Mouse (Mus musculus) CD4-positive helper T cell, adult 2 months (primary cell): Measurements from ENCODE around the gene Ksr2.

Source experiments
- DNase-seq: peaks from one replicate; pipeline ENCODE4 v3.0.0-alpha.2; 2012; ENCODE audit warnings: low read depth, missing footprints, low spot score

Ksr2 gene

DNA sequence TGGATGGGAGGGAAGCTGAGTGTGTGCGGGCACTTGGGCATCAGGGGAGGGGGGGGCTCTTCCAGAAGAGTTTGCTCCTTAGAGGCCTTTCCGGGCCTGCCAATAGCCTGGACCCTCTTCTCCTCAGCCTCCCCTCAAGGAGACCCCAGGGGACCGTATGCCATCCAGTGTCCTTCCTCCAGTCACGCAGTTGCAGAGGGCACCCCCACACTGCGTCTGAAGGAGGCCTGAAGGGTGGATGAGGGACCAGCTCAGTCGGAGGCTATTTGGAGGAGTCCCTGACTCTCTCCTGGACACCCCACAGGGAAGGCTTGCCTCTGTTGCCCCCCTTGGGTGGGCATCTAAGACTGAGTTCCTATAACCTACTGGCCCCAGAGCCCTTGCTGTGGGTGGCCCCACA, 367.4 kb downstream of the Ksr2 start:
- DNase-seq = no peak

GRCm38 (mm10) chr5:117790071-117790470, 376.3 kb downstream of the Ksr2 start:
- no peak for DNase-seq

- DNase-seq = no peak
Observed at GRCm38 (mm10) chr5:117791875-117792274, 378.1 kb downstream of the Ksr2 start.

DNA sequence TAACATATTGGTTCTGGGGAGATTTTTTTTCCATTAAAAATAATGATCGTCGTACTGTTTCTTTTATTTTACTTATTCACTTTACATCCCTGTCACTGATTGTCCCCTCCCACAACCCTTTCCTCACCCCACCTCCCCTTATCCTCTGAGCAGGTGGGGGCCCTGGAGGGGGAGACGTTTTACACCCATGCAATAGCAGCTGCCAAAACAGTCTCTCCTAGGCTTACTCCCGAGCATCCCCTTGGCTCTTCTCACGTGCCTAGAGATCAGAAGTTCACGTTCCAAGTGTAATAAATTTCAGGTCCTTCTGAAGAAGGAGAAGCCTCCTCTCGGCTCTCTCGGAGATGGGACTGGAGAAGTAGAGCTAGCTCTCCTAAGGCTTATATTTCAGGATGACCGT, 387.0 kb downstream of the Ksr2 start:
- no peak for DNase-seq

GRCm38 (mm10) chr5:117802071-117802521, 388.3 kb downstream of the Ksr2 start:
- DNase-seq = no peak

DNA sequence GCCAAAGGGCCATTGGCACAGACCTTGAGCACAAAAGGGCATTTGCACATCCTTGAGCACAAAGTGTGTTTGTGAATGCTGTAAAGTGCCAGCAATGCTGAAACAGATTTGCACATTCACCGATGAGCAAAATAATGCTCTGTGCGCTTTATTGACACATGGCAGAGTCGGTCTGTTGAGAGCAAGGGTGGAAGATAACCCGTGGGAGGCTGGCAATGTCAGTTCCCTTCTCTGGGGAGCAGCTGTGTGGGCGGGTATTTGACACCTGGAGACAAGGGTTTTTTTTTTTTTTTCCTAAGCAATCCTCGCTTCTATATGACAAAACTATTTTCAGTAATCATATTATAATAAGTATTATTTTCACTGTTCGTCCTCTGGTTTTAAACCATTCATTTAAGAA, 389.8 kb downstream of the Ksr2 start:
- no peak for DNase-seq

DNA sequence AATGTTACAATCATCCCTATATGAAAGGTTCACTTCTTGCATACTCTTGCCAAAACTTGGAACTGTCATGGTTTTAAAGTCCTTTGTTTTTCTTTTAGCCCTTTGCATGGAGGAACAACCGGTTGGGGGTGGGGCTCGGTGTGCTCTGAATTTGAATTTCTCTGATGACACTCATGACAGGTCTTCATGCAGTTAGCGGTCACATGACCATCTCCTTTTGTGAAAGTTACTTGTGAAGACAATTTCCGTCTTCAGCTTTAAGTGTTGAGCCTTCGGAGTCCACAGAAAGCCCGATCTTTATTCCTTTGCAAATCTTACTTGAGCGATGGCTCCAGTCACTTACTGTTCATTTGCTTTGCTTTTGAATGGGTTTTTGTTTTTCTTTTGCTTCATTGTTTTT, 397.1 kb downstream of the Ksr2 start:
- DNase-seq = no peak

DNA sequence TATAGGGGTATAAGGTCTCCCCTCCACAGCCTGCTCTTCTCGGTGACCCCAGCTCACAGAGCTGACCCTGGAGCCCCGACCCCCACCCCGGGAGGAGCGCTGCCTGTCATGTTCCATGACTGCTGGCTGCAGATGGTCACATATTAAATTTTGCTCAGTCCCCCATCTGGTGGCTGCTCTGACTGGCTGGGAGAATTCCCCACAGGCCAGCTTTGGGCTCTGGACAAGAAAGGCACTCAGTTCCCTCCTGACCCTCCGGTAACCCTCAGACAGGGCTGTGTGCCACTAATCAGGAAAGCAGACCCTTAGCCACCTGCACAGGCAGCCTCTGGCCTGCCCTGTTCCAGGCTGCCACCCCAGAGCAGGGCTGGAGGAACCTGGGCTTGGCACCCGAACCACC, 405.0 kb downstream of the Ksr2 start:
- no peak for DNase-seq

- no peak for DNase-seq
Observed at GRCm38 (mm10) chr5:117820445-117820844, 406.6 kb downstream of the Ksr2 start.

DNA sequence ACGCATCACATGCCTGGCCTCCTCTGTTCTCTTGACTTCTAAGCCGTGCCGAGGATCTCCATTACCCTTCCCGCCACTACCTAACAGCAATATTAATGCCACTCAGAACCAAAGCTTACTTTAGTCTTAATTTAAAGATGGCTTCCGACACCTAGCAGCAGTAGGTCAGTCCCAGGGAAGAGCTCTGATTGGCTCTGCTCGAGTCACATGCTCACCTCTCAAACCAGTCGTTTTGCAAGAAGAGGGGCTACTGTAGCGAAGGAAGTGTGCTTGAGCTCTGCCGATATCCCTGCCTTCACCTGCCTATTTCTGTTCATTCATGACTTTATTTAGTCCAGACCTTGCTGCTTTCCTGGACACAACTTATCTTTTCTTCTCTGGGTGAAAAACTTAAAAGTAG, 410.0 kb downstream of the Ksr2 start:
- no peak for DNase-seq

GRCm38 (mm10) chr5:117824486-117824885, 410.7 kb downstream of the Ksr2 start:
- DNase-seq = no peak
